Mouse (Mus musculus) G1E (cell line): ENCODE measurements around the gene Rdh5.

ENCODE experiments used
- CTCF ChIP-seq: IDR thresholded peaks from 2 replicates; pipeline ENCODE4 v1.5.1; 2012; ENCODE audit warnings: low read depth, low read length, inconsistent platforms, mixed read lengths
- TAL1 ChIP-seq: conservative IDR thresholded peaks from 2 replicates; pipeline ENCODE4 v1.6.1; 2012; ENCODE audit warnings: low read depth, low read length, inconsistent platforms, mixed read lengths

GRCm38 (mm10) chr10:128934997-128935787 lies 12.5 kb upstream of the Rdh5 start:
- no peak for TF ChIP-seq CTCF
- TF ChIP-seq TAL1: no peak
